Mouse (Mus musculus): Measurements from ENCODE around the gene Casd1. TPM values are rescaled to one million over a fixed set of nuclear protein-coding genes. Genes with fewer than 3 reads are reported as not detected.

The Casd1 gene
- total and polyA plus RNA-seq, 3 experiments = 13.1 to 38.2 (median 30.4) TPM

DNA sequence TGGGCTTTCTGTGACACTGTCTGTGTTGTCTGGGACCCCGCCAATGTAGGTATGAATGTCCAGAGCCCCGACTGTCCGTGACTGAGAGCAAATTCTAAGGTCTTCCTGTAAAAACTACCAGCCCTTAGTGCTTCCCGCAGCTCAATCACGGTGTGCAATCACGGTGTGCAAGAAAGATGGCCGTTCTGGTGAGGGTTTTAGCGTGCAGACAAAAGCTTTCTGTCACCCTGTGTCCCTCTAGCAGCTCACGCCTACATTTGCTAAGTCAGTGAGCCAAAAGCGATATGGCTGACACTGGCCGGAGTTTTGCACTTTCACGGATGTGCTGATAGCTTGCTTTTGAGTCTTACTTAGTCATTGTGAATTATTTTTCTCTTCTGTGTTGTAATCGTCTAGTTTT is 58.2 kb downstream of the Casd1 start:
- Histone ChIP-seq H3K27me3 (replicated peaks) (peaks cover 2% of the 10 kb centered on the region), H3K4me1 (ENCODE audit: control insufficient read depth in 1 of 2, insufficient read depth in 2 of 2) (peaks cover 4 to 7% of the 10 kb centered on the region in 2 experiments), H3K9me3 (replicated peaks; ENCODE audit: low read length) (no peaks in the 10 kb centered on the region), H3K4me3 (replicated peaks in 1 of 3; ENCODE audit: low read depth in 2 of 3, low read length in 2 of 3, poor library complexity in 1 of 3) (no peak overlapping the region), H3K36me3 (replicated peaks in 1 of 2; ENCODE audit: control insufficient read depth in 1 of 2, insufficient read depth in 1 of 2, low read length in 1 of 2) (no peaks in the 10 kb centered on the region), H3K27ac (ENCODE audit: insufficient read depth, low read depth) (no peak overlapping the region), H3K9ac (ENCODE audit: insufficient read depth, low read depth) (no peak overlapping the region), H3K4me2 (ENCODE audit: insufficient read depth, low read depth, poor library complexity, severe bottlenecking) (no peak overlapping the region), H3K79me2 (replicated peaks; ENCODE audit: control insufficient read depth, extremely low read depth, insufficient read depth, poor library complexity, severe bottlenecking) (no peaks in the 10 kb centered on the region)
- in situ Hi-C loops (cut with MboI; ENCODE audit: low pct_ligation_motif_present, low pct_unique_long_range_greater_than_20kb, low sequenced_read_pairs) (loop anchor here (25.0 kb wide), 2 partner anchors 453 to 728 kb away; partner anchors contain the start of gene Asb4), dilution Hi-C loops (cut with MboI; ENCODE audit: extremely low pct_ligation_motif_present, extremely low pct_unique_long_range_greater_than_20kb, low sequenced_read_pairs) (no loop called here)
- DNase-seq (ENCODE audit: extremely low read depth) = no peak
- TF ChIP-seq ZKSCAN1 (IDR thresholded peaks at IDR 0.05; ENCODE audit: borderline replicate concordance, low read depth, low read length) (no peak), POLR2A (IDR thresholded peaks at IDR 0.05; ENCODE audit: low read depth, low read length) (no peak)

DNA sequence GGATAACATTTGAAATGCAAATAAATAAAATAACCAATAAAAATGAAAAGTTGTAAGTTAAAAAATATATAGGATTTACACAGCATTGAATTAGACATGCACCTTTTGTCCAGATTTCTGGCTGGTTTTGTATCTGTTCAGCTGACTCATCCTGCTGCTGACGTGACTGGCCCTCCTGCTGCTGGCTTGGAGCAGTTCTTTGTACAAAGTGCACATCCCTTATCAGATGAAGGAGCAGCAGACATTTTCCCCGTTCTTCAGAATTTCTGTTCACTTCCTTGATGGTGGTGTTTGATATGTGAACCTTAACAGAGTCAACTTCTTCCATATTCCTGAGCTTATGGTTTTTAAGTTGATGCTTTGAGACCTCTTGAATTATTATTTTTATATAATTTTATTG is 62.9 kb downstream of the Casd1 start:
- Histone ChIP-seq H3K27ac (ENCODE audit: insufficient read depth, low read depth) (no peak overlapping the region), H3K27me3 (replicated peaks) (peaks cover 15% of the 10 kb centered on the region), H3K4me3 (replicated peaks in 1 of 3; ENCODE audit: low read depth in 2 of 3, low read length in 2 of 3, poor library complexity in 1 of 3) (no peak overlapping the region), H3K9me3 (replicated peaks; ENCODE audit: low read length) (no peaks in the 10 kb centered on the region), H3K4me1 (ENCODE audit: control insufficient read depth in 1 of 2, insufficient read depth in 2 of 2) (peaks cover 9 to 20% of the 10 kb centered on the region in 2 experiments), H3K9ac (ENCODE audit: insufficient read depth, low read depth) (no peak overlapping the region), H3K79me2 (replicated peaks; ENCODE audit: control insufficient read depth, extremely low read depth, insufficient read depth, poor library complexity, severe bottlenecking) (no peaks in the 10 kb centered on the region), H3K36me3 (replicated peaks in 1 of 2; ENCODE audit: control insufficient read depth in 1 of 2, insufficient read depth in 1 of 2, low read length in 1 of 2) (no peaks in the 10 kb centered on the region), H3K4me2 (ENCODE audit: insufficient read depth, low read depth, poor library complexity, severe bottlenecking) (no peak overlapping the region)
- no peak for TF ChIP-seq MXI1 (IDR thresholded peaks at IDR 0.05; ENCODE audit: low read depth, low read length)
- TF ChIP-seq POLR2A (IDR thresholded peaks at IDR 0.05; ENCODE audit: low read depth, low read length) = no peak
- TF ChIP-seq EP300 (IDR thresholded peaks at IDR 0.05; ENCODE audit: low read length) = no peak
- TF ChIP-seq IRF4 (IDR thresholded peaks at IDR 0.05; ENCODE audit: low read depth, low read length) = no peak
- no peak for TF ChIP-seq CHD1 (IDR thresholded peaks at IDR 0.05; ENCODE audit: low read depth, low read length)
- TF ChIP-seq POLR2AphosphoS2 (IDR thresholded peaks at IDR 0.05; ENCODE audit: low read depth, low read length) = no peak
- TF ChIP-seq CTCF (conservative IDR thresholded peaks at IDR 0.05 in 1 of 2, IDR thresholded peaks at IDR 0.05 in 1 of 2; ENCODE audit: low read depth in 2 of 2, low read length in 2 of 2) = no peak
- TF ChIP-seq ZKSCAN1 (IDR thresholded peaks at IDR 0.05; ENCODE audit: borderline replicate concordance, low read depth, low read length) = no peak
- no peak for TF ChIP-seq E2F4 (IDR thresholded peaks at IDR 0.05; ENCODE audit: insufficient replicate concordance, low read depth, low read length)
- no peak for TF ChIP-seq RAD21 (IDR thresholded peaks at IDR 0.05; ENCODE audit: low read depth, low read length)
- no peak for TF ChIP-seq CHD2 (IDR thresholded peaks at IDR 0.05; ENCODE audit: low read length)
- TF ChIP-seq SIN3A (IDR thresholded peaks at IDR 0.05; ENCODE audit: low read length) = no peak
- TF ChIP-seq UBTF (IDR thresholded peaks at IDR 0.05; ENCODE audit: low read depth, low read length) = no peak
- TF ChIP-seq ETS1 (conservative IDR thresholded peaks at IDR 0.05; ENCODE audit: low read depth, low read length) = no peak
- TF ChIP-seq TBP (conservative IDR thresholded peaks at IDR 0.05; ENCODE audit: low read depth, low read length) = no peak
- no peak for TF ChIP-seq NELFE (IDR thresholded peaks at IDR 0.05; ENCODE audit: low read depth, low read length)
- no peak for TF ChIP-seq PAX5 (IDR thresholded peaks at IDR 0.05; ENCODE audit: low read length)
- TF ChIP-seq RCOR1 (conservative IDR thresholded peaks at IDR 0.05; ENCODE audit: low read depth, low read length) = no peak
- TF ChIP-seq MAZ (IDR thresholded peaks at IDR 0.05; ENCODE audit: low read depth, low read length) = no peak
- no peak for TF ChIP-seq ZNF384 (IDR thresholded peaks at IDR 0.05; ENCODE audit: low read depth, low read length)
- in situ Hi-C loops (cut with MboI; ENCODE audit: low pct_ligation_motif_present, low pct_unique_long_range_greater_than_20kb, low sequenced_read_pairs) (loop anchor here (25.0 kb wide), 2 partner anchors 449 to 724 kb away; partner anchors contain the start of gene Asb4), dilution Hi-C loops (cut with MboI; ENCODE audit: extremely low pct_ligation_motif_present, extremely low pct_unique_long_range_greater_than_20kb, low sequenced_read_pairs) (no loop called here)
- DNase-seq (ENCODE audit: extremely low read depth) = peak; percentile 4
